Mouse (Mus musculus): ENCODE measurements at regions not wholly inside any gene's neighbourhood (a gene's known extent, or its start where the extent isn't known, plus 50 kb on each side); places are given as distances from the start of the nearest gene placed in this dataset.

DNA sequence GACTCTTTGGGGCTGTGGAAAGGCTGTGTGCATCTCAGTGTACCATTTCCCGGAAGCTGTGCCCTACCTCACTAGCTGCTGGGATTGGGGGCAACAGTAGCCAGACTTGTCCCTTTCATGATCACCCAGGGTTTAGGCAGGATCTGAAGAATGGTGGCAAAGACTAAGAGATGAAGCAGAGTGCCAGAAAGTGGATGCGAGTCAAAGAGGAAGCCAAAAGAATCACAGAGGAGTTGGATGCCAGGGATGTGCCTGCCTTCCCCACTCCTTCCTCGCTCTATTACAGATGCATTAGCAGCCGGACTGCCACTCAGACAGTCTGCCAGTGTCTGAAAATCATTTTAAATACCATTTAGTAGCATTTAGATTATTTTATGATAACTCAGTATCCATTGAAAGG is 271.5 kb upstream of the Slc24a2 start:
- POLR2A ChIA-PET = no interaction called here
- DNase-seq (ENCODE audit: low read depth, low spot score) (no peak), ATAC-seq (no peak)
- no peak for TF ChIP-seq CTCF (IDR thresholded peaks at IDR 0.05)
- H3K27me3 ChIP-seq = peaks cover 7% of the 10 kb centered on the region
- in situ Hi-C loops (cut with MboI; ENCODE audit: low pct_unique_long_range_greater_than_20kb) = no loop called here
- CTCF ChIA-PET = no interaction called here

DNA sequence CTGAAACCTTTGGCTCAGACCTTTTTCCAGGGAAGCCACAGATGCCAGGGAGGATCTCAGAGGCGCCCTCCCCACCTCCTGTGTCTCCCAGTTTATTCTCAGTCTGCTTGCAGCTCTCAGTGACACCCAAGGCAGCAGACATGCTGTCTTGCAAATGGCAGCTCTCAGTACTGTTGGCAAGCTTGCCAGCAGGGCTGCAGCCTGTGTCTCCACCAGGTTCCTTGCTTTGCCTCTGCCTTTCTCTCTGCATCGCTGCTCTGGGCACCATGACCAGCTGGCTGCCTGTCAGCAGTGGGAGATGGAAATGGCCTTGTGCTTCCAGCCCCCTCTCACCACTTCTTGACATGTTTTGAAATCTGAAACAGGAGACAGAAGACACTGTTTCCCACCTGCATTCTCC is 270.2 kb upstream of the Slc24a2 start:
- ATAC-seq (no peak), DNase-seq (ENCODE audit: low read depth, low spot score) (no peak)
- peaks cover 7% of the 10 kb centered on the region for H3K27me3 ChIP-seq
- ChIA-PET POLR2A (no interaction called here), CTCF (no interaction called here)
- in situ Hi-C loops (cut with MboI; ENCODE audit: low pct_unique_long_range_greater_than_20kb) = no loop called here
- TF ChIP-seq CTCF (IDR thresholded peaks at IDR 0.05) = no peak

DNA sequence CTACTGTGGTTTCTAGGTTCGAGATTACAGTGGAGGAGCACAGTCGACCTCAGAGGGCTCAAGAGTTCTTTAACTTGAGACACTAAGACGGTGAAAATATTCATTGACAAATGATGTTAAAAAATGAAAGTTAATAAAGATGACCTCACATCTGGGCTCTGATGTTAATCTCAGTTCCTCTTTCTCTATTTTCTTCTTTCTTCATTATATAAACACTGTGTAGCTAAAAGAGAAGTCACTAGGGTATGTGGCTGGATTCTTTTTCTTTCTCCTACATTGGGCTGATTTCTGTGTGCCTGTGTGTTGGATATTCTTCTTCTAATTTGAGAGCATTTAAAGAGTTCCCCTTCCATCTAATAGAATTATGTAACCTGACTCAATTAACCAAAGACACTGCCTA is 257.5 kb upstream of the Slc24a2 start:
- peaks cover 8% of the 10 kb centered on the region for H3K27me3 ChIP-seq
- ChIA-PET POLR2A (no interaction called here), CTCF (interaction anchor here (1.5 kb wide), 1 partner anchor 14 kb away, joined by 4 read pairs; no protein-coding TSS in a partner anchor)
- DNase-seq (ENCODE audit: low read depth, low spot score) = no peak
- in situ Hi-C loops (cut with MboI; ENCODE audit: low pct_unique_long_range_greater_than_20kb) = no loop called here
- no peak for TF ChIP-seq CTCF (IDR thresholded peaks at IDR 0.05)
- ATAC-seq = no peak

DNA sequence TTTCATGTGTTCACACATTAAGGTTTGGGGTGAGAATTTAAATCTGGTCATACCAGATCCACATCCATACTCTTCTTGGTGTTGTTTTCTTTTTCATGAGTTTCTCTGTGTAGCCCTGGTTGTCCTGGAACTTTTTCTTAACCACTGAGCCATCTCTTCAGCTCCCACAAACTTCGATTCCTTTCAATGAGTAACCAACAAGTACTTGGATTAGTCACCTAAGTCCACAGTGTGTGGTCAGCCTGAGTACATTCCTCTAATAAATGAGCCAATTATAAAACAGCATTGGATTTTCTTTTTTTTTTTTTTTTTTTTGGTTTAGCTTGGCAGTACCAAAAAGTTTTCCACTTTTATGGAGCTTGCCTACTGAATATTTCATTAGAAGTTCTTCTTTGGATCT is 245.3 kb upstream of the Slc24a2 start:
- DNase-seq (ENCODE audit: low read depth, low spot score) (peak; percentile 42), ATAC-seq (peak; percentile 92)
- no peak for TF ChIP-seq CTCF (IDR thresholded peaks at IDR 0.05)
- ChIA-PET CTCF (interaction anchor here (1.1 kb wide), 2 partner anchors 8 to 10 kb away, joined by 3 read pairs; no protein-coding TSS in a partner anchor), POLR2A (no interaction called here)
- no peaks in the 10 kb centered on the region for H3K27me3 ChIP-seq
- in situ Hi-C loops (cut with MboI; ENCODE audit: low pct_unique_long_range_greater_than_20kb) = no loop called here

DNA sequence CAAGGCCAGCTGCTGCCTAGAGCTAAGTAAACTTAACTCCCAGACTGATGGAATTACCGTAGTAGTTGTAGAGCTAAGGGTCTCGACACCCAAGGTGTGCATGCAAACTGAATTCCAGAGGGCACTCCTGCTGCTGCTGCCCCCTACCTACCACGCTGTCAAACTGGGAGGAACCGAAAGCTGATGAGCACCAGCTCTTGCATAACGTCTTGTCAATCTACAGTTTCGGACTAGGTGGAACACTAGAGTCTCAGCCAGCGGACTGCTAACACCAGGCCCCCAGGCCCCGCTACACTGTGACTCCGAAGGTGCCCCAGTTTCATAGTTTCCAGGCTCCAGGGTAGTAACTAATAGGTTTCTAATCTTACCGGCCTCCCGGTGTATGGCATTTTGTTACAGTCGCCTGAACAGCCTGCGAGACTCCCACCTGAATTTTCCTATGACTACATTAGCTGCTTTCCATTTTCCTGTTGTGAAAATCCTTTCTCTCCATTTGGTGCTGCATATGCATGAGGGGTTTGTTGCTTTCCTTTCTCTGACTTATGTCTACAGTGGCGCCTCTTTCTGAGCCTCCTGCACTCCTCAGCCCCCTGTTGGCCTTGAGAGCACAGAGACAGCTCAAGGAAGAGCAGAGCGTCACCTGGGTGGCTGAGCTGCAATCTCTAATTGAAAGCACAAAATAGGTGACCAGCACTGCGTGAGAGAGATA is 243.2 kb upstream of the Slc24a2 start:
- in situ Hi-C loops (cut with MboI; ENCODE audit: low pct_unique_long_range_greater_than_20kb) = no loop called here
- CTCF ChIA-PET = interaction anchor here (0.8 to 0.9 kb wide), 2 partner anchors 10 to 14 kb away, joined by 3 to 4 read pairs; no protein-coding TSS in a partner anchor
- no peaks in the 10 kb centered on the region for H3K27me3 ChIP-seq
- DNase-seq (ENCODE audit: low read depth, low spot score) (no peak), ATAC-seq (no peak)
- POLR2A ChIA-PET = no interaction called here
- no peak for TF ChIP-seq CTCF (IDR thresholded peaks at IDR 0.05)

DNA sequence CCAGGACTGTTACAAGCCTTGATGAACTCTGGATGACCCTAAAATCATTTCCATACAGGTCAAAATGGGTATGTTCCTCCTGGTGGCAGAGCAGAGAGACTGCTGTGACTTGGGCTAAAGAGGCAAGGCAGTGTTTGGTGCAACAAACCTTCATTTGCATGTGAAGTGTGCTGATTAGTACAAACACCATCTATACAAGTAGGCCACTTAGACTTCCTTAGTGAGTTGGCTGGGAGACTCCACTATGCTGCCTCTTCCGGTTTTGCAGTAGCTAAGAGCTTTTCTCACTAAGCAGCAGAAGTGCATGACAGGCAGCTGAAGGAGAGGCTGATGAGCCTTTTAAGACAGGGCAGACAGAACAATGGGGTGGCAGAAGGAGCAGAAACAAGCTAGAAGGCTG is 242.5 kb upstream of the Slc24a2 start:
- TF ChIP-seq CTCF (IDR thresholded peaks at IDR 0.05) = no peak
- POLR2A ChIA-PET = no interaction called here
- CTCF ChIA-PET = interaction anchor here (0.8 kb wide), 1 partner anchor 11 kb away, joined by 3 read pairs; no protein-coding TSS in a partner anchor
- ATAC-seq = no peak
- H3K27me3 ChIP-seq = no peaks in the 10 kb centered on the region
- in situ Hi-C loops (cut with MboI; ENCODE audit: low pct_unique_long_range_greater_than_20kb) = no loop called here
- DNase-seq (ENCODE audit: low read depth, low spot score) = no peak

DNA sequence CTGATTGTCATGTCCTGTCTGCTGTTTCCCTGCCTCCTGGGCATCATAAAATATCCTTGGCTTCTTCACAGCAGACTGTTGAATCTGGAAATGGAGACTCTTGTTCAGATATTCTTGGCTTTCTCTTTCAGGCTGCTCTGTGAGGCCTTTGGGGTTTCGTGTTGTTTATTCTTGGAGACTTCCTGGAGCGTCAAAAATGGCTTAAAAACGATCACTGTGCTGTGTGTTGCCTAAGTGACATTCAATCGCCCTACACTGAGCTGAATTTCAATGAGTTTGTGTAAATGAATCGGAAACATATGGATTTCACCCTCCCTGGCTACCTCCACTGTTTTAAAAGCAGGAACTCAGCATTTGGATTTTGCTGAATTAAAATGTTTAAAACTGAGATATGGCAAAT is 241.1 kb upstream of the Slc24a2 start:
- in situ Hi-C loops (cut with MboI; ENCODE audit: low pct_unique_long_range_greater_than_20kb) = no loop called here
- CTCF ChIA-PET = no interaction called here
- POLR2A ChIA-PET = no interaction called here
- ATAC-seq = no peak
- no peaks in the 10 kb centered on the region for H3K27me3 ChIP-seq
- no peak for DNase-seq (ENCODE audit: low read depth, low spot score)
- TF ChIP-seq CTCF (IDR thresholded peaks at IDR 0.05) = no peak

DNA sequence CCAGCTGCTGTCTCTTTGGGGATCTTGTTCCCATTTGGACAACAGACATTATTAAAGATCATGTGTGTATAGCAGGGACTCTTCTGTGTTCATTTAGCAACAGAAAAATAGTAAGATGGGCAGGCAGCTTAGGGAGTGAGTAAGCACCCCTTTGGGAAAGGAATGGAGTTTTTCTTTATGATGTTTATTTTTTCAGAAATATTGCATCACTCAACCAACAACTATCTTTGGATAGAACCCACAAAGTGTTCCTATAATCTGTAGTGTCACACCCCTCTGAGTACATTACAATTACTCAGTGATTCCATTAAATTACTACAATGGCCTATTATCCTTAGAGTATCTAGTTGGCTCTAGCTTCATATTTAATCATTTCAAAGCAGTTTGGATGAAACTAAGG is 237.3 kb upstream of the Slc24a2 start:
- no peak for TF ChIP-seq CTCF (IDR thresholded peaks at IDR 0.05)
- in situ Hi-C loops (cut with MboI; ENCODE audit: low pct_unique_long_range_greater_than_20kb) = no loop called here

DNA sequence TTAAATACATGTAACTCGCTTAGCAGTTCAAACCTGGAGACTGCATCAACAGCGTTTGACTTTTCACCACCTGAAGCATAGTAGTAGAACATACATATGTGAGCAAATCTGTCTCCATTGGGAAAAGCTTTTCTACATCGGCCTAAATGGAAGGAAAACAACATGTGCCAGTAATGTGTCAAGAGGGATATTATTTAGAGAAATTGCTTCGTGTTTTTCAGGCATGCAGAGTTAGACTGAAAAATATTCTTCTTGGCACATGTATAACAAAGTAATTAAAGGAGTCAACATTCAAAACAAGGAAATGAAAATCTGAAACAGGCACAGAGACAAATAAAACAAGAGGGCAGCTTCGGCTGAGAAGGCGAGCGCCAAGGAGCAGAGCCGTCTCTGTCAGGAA is 236.7 kb upstream of the Slc24a2 start:
- ChIA-PET CTCF (interaction anchor here (1.3 kb wide), 1 partner anchor 9 kb away, joined by 3 read pairs; no protein-coding TSS in a partner anchor), POLR2A (no interaction called here)
- no peak for TF ChIP-seq CTCF (IDR thresholded peaks at IDR 0.05)
- DNase-seq (ENCODE audit: low read depth, low spot score) (no peak), ATAC-seq (no peak)
- H3K27me3 ChIP-seq = peaks cover 6% of the 10 kb centered on the region
- in situ Hi-C loops (cut with MboI; ENCODE audit: low pct_unique_long_range_greater_than_20kb) = no loop called here

More for the DNA sequence above, 237.3 kb upstream of the Slc24a2 start:
- ChIA-PET CTCF (interaction anchor here (1.0 to 1.3 kb wide), 2 partner anchors 8 to 99 kb away, joined by 3 read pairs; no protein-coding TSS in a partner anchor), POLR2A (no interaction called here)
- H3K27me3 ChIP-seq = peaks cover 6% of the 10 kb centered on the region
- no peak for DNase-seq (ENCODE audit: low read depth, low spot score)
- ATAC-seq = no peak

DNA sequence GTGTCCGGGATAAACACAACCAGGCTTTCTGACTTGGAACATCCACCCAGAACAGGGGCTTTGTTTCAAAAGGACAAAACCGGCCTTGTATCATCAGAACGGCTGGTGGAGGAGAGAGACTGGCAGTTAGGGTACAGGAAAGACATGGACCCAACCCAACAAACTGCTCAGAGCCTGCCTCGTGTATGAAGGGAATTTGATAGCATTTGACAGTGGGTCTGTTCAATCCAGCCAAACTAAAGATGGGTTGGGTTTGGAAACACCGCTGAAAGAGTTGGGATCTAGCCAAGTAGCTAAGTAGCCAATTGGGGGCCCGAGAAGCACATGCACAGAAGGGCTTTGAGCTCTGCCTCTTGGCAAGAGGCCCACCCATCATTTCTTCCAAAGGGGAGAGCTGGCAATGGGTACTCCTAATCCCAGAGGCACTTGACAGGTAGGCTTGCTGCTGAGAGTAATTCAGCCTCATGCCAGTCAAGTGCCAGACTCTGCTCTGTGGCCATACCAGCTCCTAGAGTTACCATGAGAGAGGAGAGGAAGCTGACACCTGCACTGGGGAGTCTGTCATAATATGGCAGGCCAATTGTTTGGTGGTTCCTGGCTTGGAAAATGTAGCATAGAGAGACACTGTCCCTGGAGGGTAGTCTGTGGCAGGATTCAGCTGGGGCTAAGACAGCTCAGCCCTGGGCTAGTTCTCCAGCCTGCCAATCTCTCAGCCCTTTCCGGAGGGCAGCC is 231.1 kb upstream of the Slc24a2 start:
- no peak for DNase-seq (ENCODE audit: low read depth, low spot score)
- in situ Hi-C loops (cut with MboI; ENCODE audit: low pct_unique_long_range_greater_than_20kb) = no loop called here
- no peak for ATAC-seq
- TF ChIP-seq CTCF (IDR thresholded peaks at IDR 0.05) = no peak
- H3K27me3 ChIP-seq = peaks cover 10% of the 10 kb centered on the region
- POLR2A ChIA-PET = no interaction called here
- CTCF ChIA-PET = no interaction called here

DNA sequence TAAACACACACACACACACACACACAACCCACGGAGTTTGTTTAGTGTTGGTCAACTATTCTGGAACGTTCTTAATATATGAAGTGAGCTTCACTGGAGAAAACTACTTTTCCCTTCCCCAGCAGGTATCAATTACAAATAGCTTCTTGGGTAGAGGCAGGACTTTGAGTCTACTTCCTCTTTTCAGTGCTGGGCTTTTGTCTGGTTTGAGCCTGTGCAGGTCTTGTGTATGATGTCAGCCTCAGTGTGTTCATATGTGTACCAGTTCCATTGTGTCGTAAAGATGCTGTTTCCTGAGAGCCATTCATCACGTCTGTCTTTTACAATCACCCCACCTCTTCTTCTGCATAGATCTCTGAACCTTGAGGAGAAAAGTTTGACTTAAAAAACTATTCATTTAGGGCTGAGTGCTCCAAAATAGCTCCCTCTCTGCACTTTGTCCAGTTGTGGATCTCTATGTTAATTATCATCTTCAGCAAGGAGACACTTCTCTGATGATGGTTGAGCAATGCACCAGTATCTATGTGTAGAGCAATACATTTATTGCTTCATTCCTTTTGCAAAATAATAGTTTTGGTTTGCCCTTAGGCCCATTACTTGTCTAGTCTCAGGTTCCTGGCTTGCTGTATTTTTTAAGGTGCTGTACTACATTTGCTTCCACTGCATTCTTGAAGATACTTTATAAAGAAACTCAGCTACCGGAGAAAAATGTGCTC is 225.7 kb upstream of the Slc24a2 start:
- peaks cover 14% of the 10 kb centered on the region for H3K27me3 ChIP-seq
- ATAC-seq (no peak), DNase-seq (ENCODE audit: low read depth, low spot score) (no peak)
- in situ Hi-C loops (cut with MboI; ENCODE audit: low pct_unique_long_range_greater_than_20kb) = no loop called here
- no peak for TF ChIP-seq CTCF (IDR thresholded peaks at IDR 0.05)
- CTCF ChIA-PET = no interaction called here
- POLR2A ChIA-PET = no interaction called here
